Mouse (Mus musculus) CH12.LX (cell line): ENCODE results near the gene Myl7. TPM values are rescaled to one million over a fixed set of nuclear protein-coding genes. Genes with fewer than 3 reads are reported as not detected.
A peak's percentile ranks its signal among the peaks of the same experiment; 100 is the strongest.

Experiments used
- DNase-seq: peaks from one replicate; pipeline ENCODE4 v3.0.0-alpha.2; 2013; ENCODE audit errors: extremely low read depth
- H3K27ac ChIP-seq: 2 replicates; pipeline ENCODE4 v1.5.1; 2012; ENCODE audit warnings: low read depth, mild to moderate bottlenecking, control low read depth, moderate library complexity; ENCODE audit not compliant: insufficient read depth
- H3K27me3 ChIP-seq: replicated peaks from 2 replicates; pipeline ENCODE3; 2012; ENCODE audit warnings: inconsistent platforms
- H3K36me3 ChIP-seq, 2 experiments: replicated peaks in 1 of 2; 2 replicates each; pipeline versions ENCODE3 to v1.6.1; 2012; ENCODE audit warnings: inconsistent platforms in 1 of 2, low read length in 1 of 2, mild to moderate bottlenecking in 1 of 2, mixed read lengths in 1 of 2, moderate library complexity in 1 of 2; ENCODE audit not compliant: control insufficient read depth in 1 of 2, insufficient read depth in 1 of 2
- H3K4me1 ChIP-seq, 2 experiments: 2 replicates each; pipeline ENCODE4 v1.6.1; 2012; ENCODE audit warnings: inconsistent platforms in 1 of 2, moderate library complexity in 1 of 2; ENCODE audit not compliant: insufficient read depth in 2 of 2, control insufficient read depth in 1 of 2
- H3K4me2 ChIP-seq: 2 replicates; pipeline ENCODE4 v1.6.1; 2012; ENCODE audit warnings: low read depth, mild to moderate bottlenecking, control low read depth; ENCODE audit not compliant: poor library complexity, insufficient read depth, severe bottlenecking
- H3K4me3 ChIP-seq, 3 experiments: fragments of 150-350 bp in 1 of 3; sonication (generic) in 1 of 3; replicated peaks in 1 of 3; 2 replicates each; pipeline versions ENCODE3 to v1.5.1; 2011 to 2012; ENCODE audit warnings: low read depth in 2 of 3, low read length in 2 of 3, mild to moderate bottlenecking in 2 of 3, moderate library complexity in 2 of 3, control low read depth in 1 of 3, improper control_type of control experiment in 1 of 3, inconsistent platforms in 1 of 3, mixed read lengths in 1 of 3; ENCODE audit not compliant: poor library complexity in 1 of 3
- H3K79me2 ChIP-seq: replicated peaks from 2 replicates; pipeline ENCODE4 v1.6.1; 2012; ENCODE audit warnings: mild to moderate bottlenecking, moderate library complexity; ENCODE audit not compliant: control insufficient read depth, poor library complexity, insufficient read depth, severe bottlenecking; ENCODE audit errors: extremely low read depth
- H3K9ac ChIP-seq: 2 replicates; pipeline ENCODE4 v1.6.1; 2012; ENCODE audit warnings: low read depth, mild to moderate bottlenecking, control low read depth, moderate library complexity; ENCODE audit not compliant: insufficient read depth
- H3K9me3 ChIP-seq: replicated peaks from 2 replicates; pipeline ENCODE3; 2012; ENCODE audit warnings: low read length, inconsistent platforms, mixed read lengths
- BHLHE40 ChIP-seq: IDR thresholded peaks from 2 replicates; pipeline ENCODE4 v1.6.1; 2011; ENCODE audit warnings: mild to moderate bottlenecking, low read depth, low read length, improper control_type of control experiment
- CHD2 ChIP-seq: IDR thresholded peaks from 2 replicates; pipeline ENCODE4 v1.6.1; 2011; ENCODE audit warnings: low read length, improper control_type of control experiment
- CTCF ChIP-seq, 2 experiments: IDR thresholded peaks in 1 of 2; conservative IDR thresholded peaks in 1 of 2; 2 replicates each; pipeline ENCODE4 v1.5.1; 2011 to 2012; ENCODE audit warnings: low read depth in 2 of 2, low read length in 2 of 2, improper control_type of control experiment in 1 of 2, inconsistent platforms in 1 of 2, mild to moderate bottlenecking in 1 of 2, moderate library complexity in 1 of 2
- ELF1 ChIP-seq: IDR thresholded peaks from 2 replicates; pipeline ENCODE4 v1.6.1; 2014; ENCODE audit warnings: low read depth, mild to moderate bottlenecking, inconsistent platforms, low read length, improper control_type of control experiment
- EP300 ChIP-seq: IDR thresholded peaks from 2 replicates; pipeline ENCODE4 v1.6.1; 2011; ENCODE audit warnings: low read length, improper control_type of control experiment
- ETS1 ChIP-seq: conservative IDR thresholded peaks from 2 replicates; pipeline ENCODE4 v1.6.1; 2012; ENCODE audit warnings: low read depth, mild to moderate bottlenecking, inconsistent platforms, low read length, improper control_type of control experiment, moderate library complexity
- HCFC1 ChIP-seq: IDR thresholded peaks from 2 replicates; pipeline ENCODE4 v1.6.1; 2012; ENCODE audit warnings: low read depth, mild to moderate bottlenecking, inconsistent platforms, low read length, improper control_type of control experiment
- JUN ChIP-seq: IDR thresholded peaks from 2 replicates; pipeline ENCODE4 v1.6.1; 2011; ENCODE audit warnings: low read depth, mild to moderate bottlenecking, low read length, improper control_type of control experiment, moderate library complexity; ENCODE audit not compliant: insufficient read depth
- KAT2A ChIP-seq: IDR thresholded peaks from 2 replicates; pipeline ENCODE4 v1.6.1; 2012; ENCODE audit warnings: low read length, improper control_type of control experiment, inconsistent platforms; ENCODE audit not compliant: insufficient replicate concordance
- MAX ChIP-seq: IDR thresholded peaks from 2 replicates; pipeline ENCODE4 v1.6.1; 2011; ENCODE audit warnings: low read length, improper control_type of control experiment
- MEF2A ChIP-seq: IDR thresholded peaks from 2 replicates; pipeline ENCODE4 v1.6.1; 2014; ENCODE audit warnings: low read depth, mild to moderate bottlenecking, inconsistent platforms, low read length, improper control_type of control experiment, borderline replicate concordance
- MXI1 ChIP-seq: IDR thresholded peaks from 2 replicates; pipeline ENCODE4 v1.6.1; 2011; ENCODE audit warnings: mild to moderate bottlenecking, low read depth, low read length, improper control_type of control experiment
- MYC ChIP-seq: IDR thresholded peaks from 2 replicates; pipeline ENCODE4 v1.6.1; 2011; ENCODE audit warnings: low read depth, mild to moderate bottlenecking, improper control_type of control experiment, low read length
- NELFE ChIP-seq: IDR thresholded peaks from 2 replicates; pipeline ENCODE4 v1.6.1; 2011; ENCODE audit warnings: low read depth, low read length, improper control_type of control experiment
- NRF1 ChIP-seq: IDR thresholded peaks from 2 replicates; pipeline ENCODE4 v1.6.1; 2014; ENCODE audit warnings: low read depth, mild to moderate bottlenecking, inconsistent platforms, low read length, improper control_type of control experiment, moderate library complexity
- PAX5 ChIP-seq: IDR thresholded peaks from 2 replicates; pipeline ENCODE4 v1.6.1; 2012; ENCODE audit warnings: low read length, inconsistent platforms, mixed read lengths
- SMC3 ChIP-seq: IDR thresholded peaks from 2 replicates; pipeline ENCODE4 v1.6.1; 2011; ENCODE audit warnings: low read depth, low read length, improper control_type of control experiment
- TBP ChIP-seq: conservative IDR thresholded peaks from 2 replicates; pipeline ENCODE4 v1.6.1; 2011; ENCODE audit warnings: low read depth, low read length, improper control_type of control experiment
- TCF12 ChIP-seq: IDR thresholded peaks from 2 replicates; pipeline ENCODE4 v1.6.1; 2014; ENCODE audit warnings: low read depth, mild to moderate bottlenecking, inconsistent platforms, low read length, improper control_type of control experiment
- UBTF ChIP-seq: IDR thresholded peaks from 2 replicates; pipeline ENCODE4 v1.6.1; 2012; ENCODE audit warnings: low read depth, mild to moderate bottlenecking, inconsistent platforms, low read length, improper control_type of control experiment, moderate library complexity
- USF1 ChIP-seq: IDR thresholded peaks from 2 replicates; pipeline ENCODE4 v1.6.1; 2014; ENCODE audit warnings: low read depth, mild to moderate bottlenecking, inconsistent platforms, low read length, improper control_type of control experiment
- ZKSCAN1 ChIP-seq: IDR thresholded peaks from 2 replicates; pipeline ENCODE4 v1.6.1; 2012; ENCODE audit warnings: low read depth, inconsistent platforms, low read length, improper control_type of control experiment, borderline replicate concordance
- dilution Hi-C: fragments of 300-500 bp; cut with MboI; formaldehyde crosslinking; loops from 2 replicates; pipeline ENCODE4 v1.14.3; 2020; ENCODE audit warnings: low sequenced_read_pairs; ENCODE audit not compliant: extremely low pct_unique_long_range_greater_than_20kb, extremely low pct_ligation_motif_present
- in situ Hi-C: fragments of 300-500 bp; cut with MboI; formaldehyde crosslinking; loops from 3 replicates; pipeline ENCODE4 v1.14.3; 2019; ENCODE audit warnings: low sequenced_read_pairs, low pct_ligation_motif_present, low pct_unique_long_range_greater_than_20kb, mixed read lengths
- polyA plus RNA-seq: library from polyadenylated mRNA; unstranded; fragments of >175 nt; gene quantifications from 2 replicates; pipeline ENCODE4 v1.2.1, GENCODE M21; 2012; ENCODE audit warnings: low read depth; ENCODE audit not compliant: insufficient read length
- total RNA-seq, 2 experiments: library from RNA; depleted of rRNA; stranded (reverse); fragments of 300-350 nt in 1 of 2; fragments of >200 nt in 1 of 2; gene quantifications; 2 replicates each; pipeline ENCODE4 v1.2.3; 2012 to 2014

The Myl7 gene
- total and polyA plus RNA-seq, 3 experiments, result 0.42 TPM; not detected in 2

DNA sequence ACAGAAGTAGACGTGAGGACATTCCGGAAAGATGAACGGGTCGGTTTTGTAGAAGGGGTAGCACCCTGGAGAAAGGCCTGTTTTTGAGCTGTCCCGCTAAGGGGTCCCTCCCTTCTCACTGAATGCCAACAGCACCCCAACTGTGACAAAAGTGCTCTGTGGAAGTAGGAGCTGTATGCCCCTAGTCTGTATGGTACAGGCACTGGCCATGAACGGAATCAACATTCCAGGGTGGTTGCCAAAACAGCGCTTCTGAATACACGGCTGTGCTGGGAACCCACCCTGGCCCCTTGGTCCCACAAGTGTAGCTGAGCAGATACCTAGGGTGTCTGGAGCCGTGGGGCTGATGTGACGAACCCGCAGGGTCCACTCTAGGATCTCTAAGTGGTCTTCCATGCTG is 25.9 kb downstream of the Myl7 start:
- H3K9me3 ChIP-seq, result no peaks in the 10 kb centered on the region
- peaks cover 76 to 92% of the 10 kb centered on the region in 2 experiments for H3K36me3 ChIP-seq
- no peak for DNase-seq
- H3K79me2 ChIP-seq, result peaks cover 22% of the 10 kb centered on the region
- TF ChIP-seq ETS1, result no peak
- no peak for TF ChIP-seq MXI1
- no peak for TF ChIP-seq CTCF (conservative IDR thresholded peaks at IDR 0.05 in 1 of 2, IDR thresholded peaks at IDR 0.05 in 1 of 2; ENCODE audit: low read depth in 2 of 2, low read length in 2 of 2)
- TF ChIP-seq JUN, result no peak
- no peak for TF ChIP-seq MAX
- no peak for TF ChIP-seq UBTF
- no peak for TF ChIP-seq SMC3
- no peak for TF ChIP-seq MYC
- no peak for TF ChIP-seq NRF1
- no peak for TF ChIP-seq USF1
- TF ChIP-seq MEF2A, result no peak
- no peak for TF ChIP-seq BHLHE40
- TF ChIP-seq TCF12, result no peak
- TF ChIP-seq KAT2A, result no peak
- TF ChIP-seq PAX5, result no peak
- no peak for TF ChIP-seq CHD2
- no peak overlapping the region for H3K27ac ChIP-seq
- H3K9ac ChIP-seq, result no peak overlapping the region
- in situ Hi-C loops (no loop called here), dilution Hi-C loops (no loop called here)
- H3K4me2 ChIP-seq, result no peak overlapping the region
- H3K4me3 ChIP-seq, result no peak overlapping the region
- H3K27me3 ChIP-seq, result no peaks in the 10 kb centered on the region
- peaks cover 12 to 34% of the 10 kb centered on the region in 2 experiments for H3K4me1 ChIP-seq

DNA sequence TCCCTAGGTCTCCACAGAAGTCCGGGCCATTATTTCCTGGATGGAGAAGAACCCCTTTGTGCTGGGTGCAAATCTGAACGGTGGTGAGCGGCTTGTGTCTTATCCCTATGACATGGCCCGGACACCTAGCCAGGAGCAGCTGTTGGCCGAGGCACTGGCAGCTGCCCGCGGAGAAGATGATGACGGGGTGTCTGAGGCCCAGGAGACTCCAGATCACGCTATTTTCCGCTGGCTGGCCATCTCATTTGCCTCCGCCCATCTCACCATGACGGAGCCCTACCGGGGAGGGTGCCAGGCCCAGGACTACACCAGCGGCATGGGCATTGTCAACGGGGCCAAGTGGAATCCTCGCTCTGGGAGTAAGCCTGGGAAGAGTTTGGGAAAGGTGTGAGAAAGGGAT is 28.5 kb downstream of the Myl7 start:
- no peak overlapping the region for H3K27ac ChIP-seq
- in situ Hi-C loops, result no loop called here

More for the DNA sequence above, 28.5 kb downstream of the Myl7 start:
- no peaks in the 10 kb centered on the region for H3K9me3 ChIP-seq
- no peaks in the 10 kb centered on the region for H3K79me2 ChIP-seq
- H3K27me3 ChIP-seq, result no peaks in the 10 kb centered on the region
- dilution Hi-C loops, result no loop called here
- TF ChIP-seq HCFC1 (no peak), TBP (no peak), ELF1 (no peak), ZKSCAN1 (no peak), NELFE (no peak), CTCF (conservative IDR thresholded peaks at IDR 0.05 in 1 of 2, IDR thresholded peaks at IDR 0.05 in 1 of 2; ENCODE audit: low read depth in 2 of 2, low read length in 2 of 2) (no peak), EP300 (peak; percentile 34; the same call in 1 of the 2 replicates)
- TF ChIP-seq, all 38 proteins: peak for 1
- peak; percentile 50 for DNase-seq
- no peak overlapping the region for H3K4me2 ChIP-seq
- peaks cover 60 to 78% of the 10 kb centered on the region in 2 experiments for H3K36me3 ChIP-seq
- peaks cover 3 to 15% of the 10 kb centered on the region in 2 experiments; a peak in 2 of 4 replicates for H3K4me1 ChIP-seq
- H3K4me3 ChIP-seq, result no peak overlapping the region
- no peak overlapping the region for H3K9ac ChIP-seq
